Mouse (Mus musculus): Measurements from ENCODE around the gene Ggt6. TPM values are rescaled to one million over a fixed set of nuclear protein-coding genes. Genes with fewer than 3 reads are reported as not detected.
"Not testable (repeated sequence)": the region's sequence is repeated elsewhere in the genome, so short reads cannot be mapped to it uniquely, and the experiment has no call there.

The Ggt6 gene
- total and polyA plus RNA-seq, 2 experiments from 2014 or later = not detected

GRCm38 (mm10) chr11:72428694-72429093, 6.6 kb upstream of the Ggt6 start:
- Histone ChIP-seq H3K4me2 (ENCODE audit: low read depth) (no peak overlapping the region), H3K27ac (ENCODE audit: low read depth, low read length) (no peak overlapping the region), H3K4me1 (ENCODE audit: insufficient read depth) (no peaks in the 10 kb centered on the region), H3K4me3 (ENCODE audit: low read depth, low read length) (no peak overlapping the region), H3K27me3 (ENCODE audit: insufficient read depth, low read length) (no peaks in the 10 kb centered on the region), H3K9me3 (ENCODE audit: low read length) (no peaks in the 10 kb centered on the region), H3K36me3 (ENCODE audit: insufficient read depth) (no peaks in the 10 kb centered on the region), H3K9ac (no peak overlapping the region)
- 0% methylated on average over 5 of the region's 5 CpGs for WGBS
- ATAC-seq (peak; percentile 55; the same call in 1 of the 2 replicates), DNase-seq (peak; percentile 77)
- TF ChIP-seq CTCF (IDR thresholded peaks at IDR 0.05; ENCODE audit: low read depth) = peak; percentile 57

DNA sequence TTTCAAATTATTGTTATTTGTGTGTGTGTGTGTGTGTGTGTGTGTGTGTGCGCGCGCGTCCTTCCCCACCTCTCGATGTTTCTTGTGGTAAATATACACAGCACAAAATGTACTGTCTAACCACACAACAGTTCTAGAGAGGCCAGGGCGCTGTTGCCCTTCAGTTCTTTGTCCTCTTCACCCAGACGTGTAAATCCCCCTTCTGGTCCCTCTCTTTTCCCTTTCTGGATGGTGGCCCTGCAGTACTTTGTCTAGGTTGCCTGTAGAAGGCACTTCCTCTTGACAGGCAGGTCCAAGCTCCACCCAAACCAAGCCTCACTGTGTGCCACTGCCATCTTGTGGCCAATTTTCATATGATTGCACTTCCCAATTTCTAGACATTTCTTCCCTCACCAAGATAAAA, 6.0 kb upstream of the Ggt6 start:
- Histone ChIP-seq H3K9me3 (ENCODE audit: low read length) (no peaks in the 10 kb centered on the region), H3K27me3 (ENCODE audit: insufficient read depth, low read length) (no peaks in the 10 kb centered on the region), H3K36me3 (ENCODE audit: insufficient read depth) (no peaks in the 10 kb centered on the region), H3K27ac (ENCODE audit: low read depth, low read length) (no peak overlapping the region), H3K4me2 (ENCODE audit: low read depth) (0 out of 2 replicates have a peak overlapping the region, but pooled peaks have one; percentile 3), H3K4me1 (ENCODE audit: insufficient read depth) (no peaks in the 10 kb centered on the region), H3K9ac (no peak overlapping the region), H3K4me3 (ENCODE audit: low read depth, low read length) (no peak overlapping the region)
- peak; percentile 77; the same call in 1 of the 2 replicates for ATAC-seq
- peak; percentile 91 for TF ChIP-seq CTCF (IDR thresholded peaks at IDR 0.05; ENCODE audit: low read depth)
- peak; percentile 85 for DNase-seq
- WGBS = 43% methylated on average over 7 of the region's 7 CpGs

GRCm38 (mm10) chr11:72430311-72431068, 4.8 kb upstream of the Ggt6 start:
- not testable (repeated sequence) for DNase-seq; H3K4me3 ChIP-seq (ENCODE audit: low read depth, low read length); H3K27ac ChIP-seq (ENCODE audit: low read depth, low read length); H3K36me3 ChIP-seq (ENCODE audit: insufficient read depth); H3K4me2 ChIP-seq (ENCODE audit: low read depth); H3K9me3 ChIP-seq (ENCODE audit: low read length); H3K27me3 ChIP-seq (ENCODE audit: insufficient read depth, low read length); H3K9ac ChIP-seq; ATAC-seq; H3K4me1 ChIP-seq (ENCODE audit: insufficient read depth)
- 66% methylated on average over 9 of the region's 9 CpGs for WGBS

DNA sequence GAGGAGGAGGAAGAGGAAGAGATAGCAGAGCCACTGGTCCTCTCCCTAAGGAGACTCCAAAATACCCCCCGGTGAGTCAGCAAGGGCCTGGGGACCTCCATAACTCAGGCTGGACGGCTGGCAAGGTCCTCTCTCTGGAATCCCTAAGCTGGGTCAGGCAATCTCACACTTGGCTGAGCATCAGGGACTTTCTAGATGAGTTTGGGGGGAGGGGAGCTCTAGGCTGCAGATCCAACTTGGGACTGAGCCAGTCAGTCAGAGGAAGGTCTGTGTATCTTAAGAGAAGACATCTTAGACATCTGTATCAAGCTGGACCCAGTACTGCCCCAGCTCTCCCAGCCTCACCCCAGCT, 344 bp downstream of the Ggt6 start:
- 47% methylated on average over 2 of the region's 2 CpGs for WGBS
- no peak overlapping the region for H3K4me3 ChIP-seq (ENCODE audit: low read depth, low read length)
- no peak for ATAC-seq
- no peaks in the 10 kb centered on the region for H3K27me3 ChIP-seq (ENCODE audit: insufficient read depth, low read length)
- H3K4me1 ChIP-seq (ENCODE audit: insufficient read depth) = no peaks in the 10 kb centered on the region
- H3K4me2 ChIP-seq (ENCODE audit: low read depth) = no peak overlapping the region
- H3K27ac ChIP-seq (ENCODE audit: low read depth, low read length) = no peak overlapping the region
- DNase-seq = no peak
- TF ChIP-seq CTCF (IDR thresholded peaks at IDR 0.05; ENCODE audit: low read depth) = no peak
- no peak overlapping the region for H3K9ac ChIP-seq
- H3K36me3 ChIP-seq (ENCODE audit: insufficient read depth) = no peaks in the 10 kb centered on the region
- no peaks in the 10 kb centered on the region for H3K9me3 ChIP-seq (ENCODE audit: low read length)

DNA sequence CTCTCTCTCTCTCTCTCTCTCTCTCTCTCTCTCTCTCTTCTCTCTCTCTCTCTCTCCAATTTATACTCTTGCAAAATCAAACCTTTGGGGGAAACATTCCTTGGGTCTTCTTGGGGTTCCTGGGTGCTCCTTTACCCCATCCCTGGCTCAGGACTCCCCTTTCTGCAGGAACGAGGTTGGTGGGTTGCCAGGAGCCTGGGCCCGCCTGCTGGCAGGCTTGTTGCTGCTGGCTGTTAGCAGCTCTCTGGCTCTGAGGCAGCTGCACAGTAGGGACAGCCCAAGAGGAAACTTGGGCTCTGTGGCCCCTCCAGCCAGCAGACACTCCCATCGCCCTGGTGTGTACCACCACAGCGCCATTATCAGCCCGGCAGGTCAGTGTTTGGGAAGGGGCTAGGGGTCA, 945 bp downstream of the Ggt6 start:
- no peak for TF ChIP-seq CTCF (IDR thresholded peaks at IDR 0.05; ENCODE audit: low read depth)
- H3K27ac ChIP-seq (ENCODE audit: low read depth, low read length) = no peak overlapping the region
- DNase-seq = peak; percentile 34

GRCm38 (mm10) chr11:72436756-72437650, 1.7 kb downstream of the Ggt6 start:
- Histone ChIP-seq H3K4me3 (ENCODE audit: low read depth, low read length) (no peak overlapping the region), H3K4me2 (ENCODE audit: low read depth) (no peak overlapping the region), H3K9ac (no peak overlapping the region), H3K9me3 (ENCODE audit: low read length) (no peaks in the 10 kb centered on the region), H3K36me3 (ENCODE audit: insufficient read depth) (no peaks in the 10 kb centered on the region), H3K27me3 (ENCODE audit: insufficient read depth, low read length) (no peaks in the 10 kb centered on the region), H3K27ac (ENCODE audit: low read depth, low read length) (no peak overlapping the region), H3K4me1 (ENCODE audit: insufficient read depth) (no peaks in the 10 kb centered on the region)
- WGBS = 71% methylated on average over 16 of the region's 16 CpGs
- TF ChIP-seq CTCF (IDR thresholded peaks at IDR 0.05; ENCODE audit: low read depth) = no peak
- ATAC-seq = no peak
- DNase-seq = no peak

More for the DNA sequence above, 945 bp downstream of the Ggt6 start:
- Histone ChIP-seq H3K9me3 (ENCODE audit: low read length) (no peaks in the 10 kb centered on the region), H3K4me3 (ENCODE audit: low read depth, low read length) (no peak overlapping the region), H3K36me3 (ENCODE audit: insufficient read depth) (no peaks in the 10 kb centered on the region), H3K4me2 (ENCODE audit: low read depth) (no peak overlapping the region), H3K9ac (no peak overlapping the region), H3K27me3 (ENCODE audit: insufficient read depth, low read length) (no peaks in the 10 kb centered on the region), H3K4me1 (ENCODE audit: insufficient read depth) (no peaks in the 10 kb centered on the region)
- 62% methylated on average over 5 of the region's 5 CpGs for WGBS
- ATAC-seq = no peak

DNA sequence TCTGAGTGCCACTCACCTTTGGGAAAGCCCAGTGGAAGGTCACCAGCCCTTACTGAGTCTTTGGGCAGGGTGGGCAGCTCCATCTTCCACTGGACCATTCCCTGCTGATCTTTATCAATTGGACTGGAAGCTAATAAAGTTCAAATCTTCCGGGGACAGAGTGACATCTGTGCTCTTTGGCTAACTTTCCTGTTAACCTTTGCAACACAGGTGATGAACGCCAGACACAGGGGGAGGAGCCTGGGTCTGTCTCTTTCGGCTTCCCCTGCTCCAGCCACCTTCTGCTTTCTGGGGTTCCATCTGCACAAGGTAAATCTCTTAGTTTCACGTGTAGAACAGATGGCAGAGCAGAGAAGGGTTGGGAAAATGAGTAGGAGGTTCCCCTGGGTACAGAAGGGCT, 3.1 kb downstream of the Ggt6 start:
- ATAC-seq (no peak), DNase-seq (no peak)
- no peaks in the 10 kb centered on the region for H3K4me1 ChIP-seq (ENCODE audit: insufficient read depth)
- H3K36me3 ChIP-seq (ENCODE audit: insufficient read depth) = peaks cover 11% of the 10 kb centered on the region
- H3K9ac ChIP-seq = no peak overlapping the region
- no peaks in the 10 kb centered on the region for H3K9me3 ChIP-seq (ENCODE audit: low read length)
- WGBS = 68% methylated on average over 4 of the region's 4 CpGs
- TF ChIP-seq CTCF (IDR thresholded peaks at IDR 0.05; ENCODE audit: low read depth) = no peak
- no peak overlapping the region for H3K4me2 ChIP-seq (ENCODE audit: low read depth)
- H3K4me3 ChIP-seq (ENCODE audit: low read depth, low read length) = no peak overlapping the region
- H3K27ac ChIP-seq (ENCODE audit: low read depth, low read length) = no peak overlapping the region
- no peaks in the 10 kb centered on the region for H3K27me3 ChIP-seq (ENCODE audit: insufficient read depth, low read length)

GRCm38 (mm10) chr11:72440597-72440964, 5.3 kb downstream of the Ggt6 start:
- not testable (repeated sequence) for DNase-seq; H3K27me3 ChIP-seq (ENCODE audit: insufficient read depth, low read length); H3K4me1 ChIP-seq (ENCODE audit: insufficient read depth); H3K9me3 ChIP-seq (ENCODE audit: low read length)
- WGBS = 32% methylated on average over 6 of the region's 6 CpGs
- Histone ChIP-seq H3K4me2 (ENCODE audit: low read depth) (peak overlapping the region; percentile 77), H3K27ac (ENCODE audit: low read depth, low read length) (peak overlapping the region; percentile 97), H3K9ac (peak overlapping the region; percentile 69), H3K36me3 (ENCODE audit: insufficient read depth) (peaks cover 33% of the 10 kb centered on the region), H3K4me3 (ENCODE audit: low read depth, low read length) (peak overlapping the region; percentile 61)
- ATAC-seq = peak; percentile 47
